Mouse (Mus musculus) kidney, adult 8-10 months (tissue): Measurements from ENCODE around the gene Lepr.
"Not testable (repeated sequence)": the region's sequence is repeated elsewhere in the genome, so short reads cannot be mapped to it uniquely, and the experiment has no call there.

ENCODE experiments used
- DNase-seq, 2 experiments: peaks; one replicate each; pipeline ENCODE4 v3.0.0; 2022

The Lepr gene

GRCm38 (mm10) chr4:101718991-101719580, 1.9 kb downstream of the Lepr start:
- DNase-seq, result no peak

GRCm38 (mm10) chr4:101721705-101722104, 4.5 kb downstream of the Lepr start:
- DNase-seq, result no peak

- peak in 1 of 2 experiments; percentile 18 for DNase-seq
These were observed 24.8 kb downstream of the Lepr start for GRCm38 (mm10) chr4:101741973-101742372.

- no peak for DNase-seq
These were observed 28.3 kb downstream of the Lepr start for GRCm38 (mm10) chr4:101745534-101745933.

GRCm38 (mm10) chr4:101760490-101760889, 43.3 kb downstream of the Lepr start:
- no peak for DNase-seq

- not testable (repeated sequence) for DNase-seq
These were observed 126.7 kb downstream of the Lepr start, which contains the start of gene B020004J07Rik for GRCm38 (mm10) chr4:101843923-101844322. TSS of gene B020004J07Rik (minus strand) at chr4:101844023.

GRCm38 (mm10) chr4:101850908-101851307, 133.7 kb downstream of the Lepr start:
- no peak for DNase-seq

- peak; percentile 19 to 42 for DNase-seq
These were observed 143.7 kb downstream of the Lepr start for GRCm38 (mm10) chr4:101860873-101861272.

- no peak for DNase-seq
These were observed 145.1 kb downstream of the Lepr start for GRCm38 (mm10) chr4:101862289-101862688.
